Mouse (Mus musculus) cerebellum, adult 18-20 months (tissue): ENCODE measurements at regions not wholly inside any gene's neighbourhood (a gene's known extent, or its start where the extent isn't known, plus 50 kb on each side); places are given as distances from the start of the nearest gene placed in this dataset.
"Not testable (repeated sequence)": the region's sequence is repeated elsewhere in the genome, so short reads cannot be mapped to it uniquely, and the experiment has no call there.

ENCODE experiments used
- DNase-seq, 2 experiments: peaks; one replicate each; pipeline ENCODE4 v3.0.0; 2021

DNA sequence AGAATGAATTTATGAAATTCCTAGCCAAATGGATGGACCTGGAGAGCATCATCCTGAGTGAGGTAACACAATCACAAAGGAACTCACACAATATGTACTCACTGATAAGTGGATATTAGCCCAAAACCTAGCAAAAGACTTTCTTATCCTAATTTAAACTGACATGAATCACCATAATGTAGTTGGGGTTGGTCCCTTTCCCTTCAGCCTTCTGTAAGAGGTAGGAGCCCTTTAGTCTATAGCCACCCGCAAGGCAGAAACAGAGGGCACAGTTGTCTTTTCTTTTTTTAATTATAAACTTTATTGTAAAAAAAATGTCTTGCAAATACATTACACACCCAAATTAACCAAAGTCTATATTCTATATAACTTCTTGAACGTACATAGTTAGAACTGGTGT is 81.3 kb downstream of the Ogfrl1 start:
- DNase-seq, result not testable (repeated sequence)

- DNase-seq, result not testable (repeated sequence)
These were observed 82.7 kb downstream of the Ogfrl1 start for GRCm38 (mm10) chr1:23314863-23315262.

GRCm38 (mm10) chr1:23292718-23293117 is 104.9 kb downstream of the Ogfrl1 start:
- DNase-seq, result no peak

- peak; percentile 40 to 46 for DNase-seq
These were observed 110.8 kb downstream of the Ogfrl1 start for GRCm38 (mm10) chr1:23286741-23287140.

GRCm38 (mm10) chr1:23282870-23283219 is 114.7 kb downstream of the Ogfrl1 start:
- no peak for DNase-seq

GRCm38 (mm10) chr1:23282215-23282869 is 115.2 kb downstream of the Ogfrl1 start:
- DNase-seq, result no peak

GRCm38 (mm10) chr1:23279827-23280226 is 117.7 kb downstream of the Ogfrl1 start:
- DNase-seq, result no peak

GRCm38 (mm10) chr1:23272077-23272476 is 125.5 kb downstream of the Ogfrl1 start:
- DNase-seq, result no peak

- no peak for DNase-seq
These were observed 126.4 kb downstream of the Ogfrl1 start for GRCm38 (mm10) chr1:23270910-23271822.

DNA sequence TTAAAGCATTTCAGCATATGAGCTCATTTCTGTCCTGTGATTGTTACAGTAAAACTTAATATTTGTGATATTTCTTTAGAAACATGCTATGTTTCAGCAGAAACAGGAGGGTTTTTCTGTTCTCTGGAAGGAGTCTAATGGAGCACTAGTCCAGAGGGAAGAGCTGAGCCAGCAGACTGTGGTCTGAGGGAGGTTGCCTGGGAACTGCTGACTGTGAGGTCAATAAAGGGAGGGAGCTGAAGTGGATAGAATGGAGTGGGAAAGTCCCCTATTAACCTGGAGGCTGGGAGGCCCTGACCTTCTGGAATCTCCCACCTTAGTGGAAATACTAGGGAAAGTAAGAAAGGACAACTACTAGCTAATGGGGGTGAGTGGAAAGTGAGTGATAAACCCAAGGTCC is 129.5 kb downstream of the Ogfrl1 start:
- DNase-seq, result no peak

- DNase-seq, result no peak
These were observed 131.9 kb downstream of the Ogfrl1 start for GRCm38 (mm10) chr1:23265556-23266232.

- DNase-seq, result no peak
These were observed 133.3 kb downstream of the Ogfrl1 start for GRCm38 (mm10) chr1:23264251-23264650.

GRCm38 (mm10) chr1:23263798-23264197 is 133.8 kb downstream of the Ogfrl1 start:
- DNase-seq, result peak in 1 of 2 experiments; percentile 17

DNA sequence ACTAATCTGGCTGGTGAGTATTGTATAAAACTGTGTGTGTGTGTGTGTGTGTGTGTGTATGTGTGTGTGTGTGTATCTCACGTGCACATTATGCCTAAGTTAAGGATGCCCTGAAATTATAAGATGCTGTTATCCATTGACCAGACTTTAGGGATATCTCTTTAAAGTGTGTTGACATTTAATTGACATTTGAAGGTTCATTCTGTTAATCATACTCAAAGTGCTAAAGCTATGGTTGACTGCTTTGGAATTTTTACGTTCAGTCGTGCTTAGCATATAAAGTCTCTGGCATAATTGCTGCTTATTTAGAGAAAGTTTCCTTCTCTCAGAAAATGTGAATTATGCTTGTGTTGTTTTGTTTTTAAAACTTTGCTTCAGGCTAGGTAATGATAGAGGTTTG is 135.9 kb downstream of the Ogfrl1 start:
- no peak for DNase-seq

DNA sequence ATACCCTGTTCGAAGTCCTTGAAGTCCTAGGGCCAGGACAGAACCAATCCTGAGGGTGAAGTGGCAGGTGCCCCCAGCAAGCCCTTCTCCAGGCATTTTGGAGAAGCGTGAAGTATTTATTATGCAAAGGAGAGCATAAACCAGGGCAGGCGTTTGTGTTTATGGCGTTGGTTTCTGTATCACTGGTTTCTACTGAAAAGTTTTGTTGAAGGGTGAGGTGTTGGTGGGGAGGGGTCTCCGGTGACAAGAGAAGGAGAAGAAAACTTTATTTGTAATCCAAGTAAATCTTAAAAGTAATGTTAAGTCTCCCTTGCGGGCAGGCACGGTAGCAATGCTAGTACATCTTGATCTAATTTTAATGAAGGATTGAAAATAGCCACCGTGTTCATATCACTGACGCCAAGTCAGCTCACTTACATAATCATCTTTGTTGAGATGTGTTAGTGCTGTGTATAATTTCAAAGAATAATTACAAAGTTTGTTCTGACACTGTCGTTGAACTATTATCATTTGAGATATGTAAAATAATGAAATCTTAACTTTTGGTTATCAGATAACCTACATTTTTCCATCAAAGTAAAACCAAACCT is 140.2 kb downstream of the Ogfrl1 start:
- peak; percentile 13 to 41 for DNase-seq

DNA sequence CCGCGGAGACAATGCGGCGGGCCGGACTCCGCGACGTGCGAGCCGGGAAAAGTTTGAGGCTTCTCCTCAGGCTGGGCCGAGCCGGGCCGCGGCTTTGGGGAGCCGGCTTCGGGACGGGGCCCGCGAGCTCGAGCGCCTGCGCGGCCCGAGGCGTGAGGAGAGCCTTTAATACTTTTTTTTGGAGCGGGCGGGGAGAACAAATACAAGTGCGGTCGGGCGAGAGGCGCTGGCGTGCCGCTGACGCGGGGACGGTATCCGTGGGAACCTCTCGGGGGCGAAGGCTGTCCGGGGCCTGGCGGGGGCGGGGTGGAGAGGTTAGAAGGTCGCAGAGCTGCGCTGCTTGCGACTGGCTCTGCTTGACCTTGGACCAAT is 141.0 kb downstream of the Ogfrl1 start:
- DNase-seq, result peak; percentile 77 to 80

GRCm38 (mm10) chr1:23255925-23256629 is 141.5 kb downstream of the Ogfrl1 start:
- peak; percentile 96 to 99 for DNase-seq

GRCm38 (mm10) chr1:23254235-23254634 is 143.3 kb downstream of the Ogfrl1 start:
- DNase-seq, result no peak

DNA sequence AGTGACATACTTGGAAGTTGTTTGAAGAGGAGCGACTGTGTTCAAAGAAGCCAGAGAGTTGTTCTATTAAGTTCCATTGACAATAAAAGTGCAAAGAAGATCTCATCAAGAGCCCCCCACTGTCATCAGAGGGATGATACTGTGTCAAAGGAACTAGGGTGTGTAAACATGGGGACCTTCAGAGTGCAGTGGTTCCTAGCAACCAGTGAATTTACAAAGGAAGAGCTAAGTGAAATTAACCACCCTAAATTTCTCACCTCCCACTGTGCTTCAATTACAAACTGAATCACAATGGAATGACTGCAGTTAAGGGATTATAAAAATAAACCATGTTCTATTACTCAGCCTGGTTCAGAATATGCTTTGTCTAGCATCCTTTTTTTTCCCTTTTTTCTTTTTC is 129.5 kb upstream of the 4933415F23Rik start:
- no peak for DNase-seq

DNA sequence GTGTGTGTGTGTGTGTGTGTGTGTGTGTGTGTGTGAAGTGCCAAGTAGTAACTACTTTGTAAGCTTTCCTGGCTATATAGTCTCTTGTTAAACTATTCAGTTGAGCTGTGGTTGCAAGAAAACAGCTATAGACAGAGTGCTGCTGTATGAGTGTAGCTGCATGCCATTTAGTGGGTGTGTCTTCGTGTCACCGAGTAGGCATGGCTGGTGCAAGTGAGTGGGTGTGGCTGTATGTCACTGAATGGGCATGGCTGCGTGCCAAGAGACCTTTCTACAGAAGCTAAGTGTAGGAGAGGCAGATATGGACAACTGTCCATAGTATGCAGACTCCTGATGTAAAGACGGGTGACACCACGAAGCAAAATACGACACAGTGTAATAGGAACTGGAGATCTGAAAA is 126.4 kb upstream of the 4933415F23Rik start:
- DNase-seq, result no peak

DNA sequence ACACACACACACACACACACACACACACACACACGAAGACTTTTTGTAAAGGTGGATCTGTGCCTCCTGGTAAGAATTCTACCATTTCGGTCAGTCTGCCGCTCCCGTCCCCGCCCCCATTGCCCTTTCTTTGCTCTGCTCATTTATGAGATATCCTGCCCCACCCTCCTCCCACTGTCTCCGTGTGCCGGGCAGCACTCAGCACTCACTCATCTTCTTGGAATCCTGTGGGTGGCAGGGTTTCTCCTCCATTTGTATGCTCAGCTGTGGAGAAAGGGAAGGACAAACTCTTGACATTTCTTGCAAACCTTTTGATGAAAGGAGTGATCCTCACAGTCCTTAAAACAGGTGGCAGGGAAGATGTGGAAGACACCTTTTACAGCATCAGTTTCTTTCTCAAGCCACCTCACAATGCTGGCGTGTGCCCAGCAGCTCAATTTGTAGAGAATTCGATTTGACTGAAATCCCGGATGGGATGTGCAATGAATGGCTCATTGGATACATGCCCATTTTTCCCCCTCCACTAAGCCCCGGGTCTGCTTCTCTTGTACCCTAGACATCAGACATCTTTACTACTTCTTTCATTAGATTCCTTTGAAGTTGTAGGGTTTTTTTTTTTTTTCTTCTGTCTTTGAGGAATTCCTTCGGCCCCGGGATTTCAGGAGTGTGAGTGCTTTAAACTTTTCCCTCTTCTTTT is 112.6 kb upstream of the 4933415F23Rik start:
- no peak for DNase-seq

DNA sequence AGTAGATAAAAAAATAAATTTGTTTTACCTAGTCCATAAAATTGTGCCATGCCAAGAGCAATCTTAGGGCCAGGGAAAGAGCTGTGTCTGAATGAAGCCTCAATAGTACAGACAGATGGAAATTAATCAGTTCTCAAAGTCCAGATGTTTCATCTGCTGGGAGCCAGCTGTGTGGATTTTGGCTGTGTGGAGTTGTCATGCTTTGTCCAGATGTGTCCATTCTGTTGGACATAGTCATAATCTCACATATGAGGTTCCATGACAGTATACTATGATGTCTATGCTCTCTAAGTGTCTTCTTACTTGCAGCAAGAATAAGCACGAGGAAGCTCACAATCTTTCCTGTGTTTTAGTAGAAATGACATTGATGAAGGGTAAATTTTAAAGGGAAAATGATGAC is 105.8 kb upstream of the 4933415F23Rik start:
- no peak for DNase-seq
